Mouse (Mus musculus) forebrain, embryonic 14.5 days (tissue): ENCODE measurements around the gene Olfr1375. TPM values are rescaled to one million over a fixed set of nuclear protein-coding genes. Genes with fewer than 3 reads are reported as not detected.
"Not testable (repeated sequence)": the region's sequence is repeated elsewhere in the genome, so short reads cannot be mapped to it uniquely, and the experiment has no call there.

Source experiments
- ATAC-seq: fragments of 200-750 bp; cut with Nextera tagmentation; 2 replicates; pipeline ENCODE4 v1.8.0; 2017; ENCODE audit warnings: mild to moderate bottlenecking, moderate library complexity
- DNase-seq: peaks from one replicate; pipeline ENCODE4 v3.0.0-alpha.2; 2015; ENCODE audit warnings: low spot score
- H3K27ac ChIP-seq: fragments of 300-500 bp; sonication (generic); 2 replicates; pipeline ENCODE4 v1.5.1; 2014; ENCODE audit warnings: low read depth, mild to moderate bottlenecking, control low read depth, low read length, moderate library complexity
- H3K27me3 ChIP-seq: fragments of 300-500 bp; sonication (generic); replicated peaks from 2 replicates; pipeline ENCODE4 v1.6.1; 2014; ENCODE audit warnings: low read length, control low read depth, mixed read lengths; ENCODE audit not compliant: control insufficient read depth, insufficient read depth
- H3K36me3 ChIP-seq: fragments of 300-500 bp; sonication (generic); 2 replicates; pipeline ENCODE4 v1.6.1; 2014; ENCODE audit warnings: low read length, control low read depth; ENCODE audit not compliant: control insufficient read depth, insufficient read depth
- H3K4me1 ChIP-seq: fragments of 300-500 bp; sonication (generic); 2 replicates; pipeline ENCODE4 v1.6.1; 2014; ENCODE audit warnings: antibody characterized with exemption, low read length, control low read depth; ENCODE audit not compliant: control insufficient read depth, insufficient read depth
- H3K4me2 ChIP-seq: fragments of 300-500 bp; sonication (generic); 2 replicates; pipeline ENCODE4 v1.6.1; 2014; ENCODE audit warnings: mild to moderate bottlenecking, control low read depth, low read length
- H3K4me3 ChIP-seq: fragments of 300-500 bp; sonication (generic); 2 replicates; pipeline ENCODE4 v1.5.1; 2014; ENCODE audit warnings: low read depth, low read length, control low read depth
- H3K9ac ChIP-seq: fragments of 300-500 bp; sonication (generic); 2 replicates; pipeline ENCODE4 v1.6.1; 2014; ENCODE audit warnings: mild to moderate bottlenecking, low read length, control low read depth, moderate library complexity
- H3K9me3 ChIP-seq: fragments of 300-500 bp; sonication (generic); replicated peaks from 2 replicates; pipeline ENCODE4 v1.6.1; 2016; ENCODE audit warnings: low read length, control low read depth, mixed read lengths; ENCODE audit not compliant: control insufficient read depth
- WGBS: fragments of 180-500 bp; shearing (Covaris S2); extraction: QIAGEN DNeasy Blood & Tissue Kit; methylation state at CpG from one replicate; pipeline ENCODE4 v1.1.7; 2014; 5-methylcytosine and 5-hydroxymethylcytosine counted together
- polyA plus RNA-seq: library from polyadenylated mRNA; unstranded; fragments of >200 nt; fragmentation: Nextera tagmentation; extraction: Ambion mirVana; gene quantifications from 2 replicates; pipeline ENCODE4 v1.2.1, GENCODE M21; 2014

Olfr1375 gene
- polyA plus RNA-seq, 1 experiment from 2014 or later, result not detected

GRCm38 (mm10) chr11:51034141-51034540 is 13.8 kb upstream of the Olfr1375 start:
- H3K9ac ChIP-seq, H3K36me3 ChIP-seq, ATAC-seq, DNase-seq, H3K4me3 ChIP-seq, H3K4me2 ChIP-seq, H3K27ac ChIP-seq, H3K9me3 ChIP-seq, H3K4me1 ChIP-seq, H3K27me3 ChIP-seq: not testable (repeated sequence)

GRCm38 (mm10) chr11:51035951-51036350 is 12.0 kb upstream of the Olfr1375 start:
- H3K4me3 ChIP-seq, result no peak overlapping the region
- DNase-seq (no peak), ATAC-seq (no peak)
- no peaks in the 10 kb centered on the region for H3K9me3 ChIP-seq
- 95% methylated on average over 2 of the region's 2 CpGs for WGBS
- no peaks in the 10 kb centered on the region for H3K27me3 ChIP-seq
- H3K27ac ChIP-seq, result no peak overlapping the region
- no peak overlapping the region for H3K9ac ChIP-seq
- no peaks in the 10 kb centered on the region for H3K4me1 ChIP-seq
- no peak overlapping the region for H3K4me2 ChIP-seq
- H3K36me3 ChIP-seq, result no peaks in the 10 kb centered on the region

GRCm38 (mm10) chr11:51044776-51045175 is 3.1 kb upstream of the Olfr1375 start:
- not testable (repeated sequence) for DNase-seq, ATAC-seq, H3K9me3 ChIP-seq

GRCm38 (mm10) chr11:51051678-51052077 is 3.8 kb downstream of the Olfr1375 start:
- H3K36me3 ChIP-seq, result no peaks in the 10 kb centered on the region
- ATAC-seq, result no peak
- H3K9ac ChIP-seq, result no peak overlapping the region
- H3K4me3 ChIP-seq, result no peak overlapping the region
- no peak for DNase-seq
- H3K27ac ChIP-seq, result no peak overlapping the region
- WGBS, result 61% methylated on average over 2 of the region's 2 CpGs
- H3K4me1 ChIP-seq, result no peaks in the 10 kb centered on the region
- H3K4me2 ChIP-seq, result no peak overlapping the region
- H3K27me3 ChIP-seq, result no peaks in the 10 kb centered on the region
- H3K9me3 ChIP-seq, result no peaks in the 10 kb centered on the region

More at GRCm38 (mm10) chr11:51044776-51045175, 3.1 kb upstream of the Olfr1375 start:
- H3K27ac ChIP-seq, H3K36me3 ChIP-seq, H3K4me1 ChIP-seq, H3K9ac ChIP-seq, H3K27me3 ChIP-seq, H3K4me3 ChIP-seq, H3K4me2 ChIP-seq: not testable (repeated sequence)
- WGBS, result 83% methylated on average over 3 of the region's 3 CpGs

DNA sequence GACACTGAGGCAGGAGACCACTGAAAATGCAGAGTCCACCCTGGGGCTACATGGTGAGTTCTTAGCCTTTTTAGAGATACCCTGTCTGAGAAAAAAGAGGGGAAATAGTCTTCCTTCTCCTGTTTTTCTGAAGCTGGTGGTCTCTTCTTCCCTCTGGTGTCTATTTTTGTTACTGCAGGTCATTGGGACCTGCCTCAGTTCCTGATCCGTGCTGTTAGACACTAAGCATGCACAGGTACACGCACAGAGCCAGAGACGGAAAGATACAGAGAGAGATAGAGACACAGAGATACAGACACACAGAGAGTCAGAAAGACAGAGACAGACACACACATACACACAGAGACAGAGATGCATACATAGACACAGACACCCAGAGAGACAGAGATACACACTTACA is 5.3 kb downstream of the Olfr1375 start:
- no peak overlapping the region for H3K4me3 ChIP-seq
- H3K4me1 ChIP-seq, result no peaks in the 10 kb centered on the region
- no peak for ATAC-seq
- DNase-seq, result peak; percentile 37
- no peak overlapping the region for H3K9ac ChIP-seq
- no peaks in the 10 kb centered on the region for H3K9me3 ChIP-seq
- H3K4me2 ChIP-seq, result no peak overlapping the region
- H3K27ac ChIP-seq, result no peak overlapping the region
- H3K27me3 ChIP-seq, result no peaks in the 10 kb centered on the region
- no peaks in the 10 kb centered on the region for H3K36me3 ChIP-seq
- WGBS, result 54% methylated on average over 3 of the region's 3 CpGs

DNA sequence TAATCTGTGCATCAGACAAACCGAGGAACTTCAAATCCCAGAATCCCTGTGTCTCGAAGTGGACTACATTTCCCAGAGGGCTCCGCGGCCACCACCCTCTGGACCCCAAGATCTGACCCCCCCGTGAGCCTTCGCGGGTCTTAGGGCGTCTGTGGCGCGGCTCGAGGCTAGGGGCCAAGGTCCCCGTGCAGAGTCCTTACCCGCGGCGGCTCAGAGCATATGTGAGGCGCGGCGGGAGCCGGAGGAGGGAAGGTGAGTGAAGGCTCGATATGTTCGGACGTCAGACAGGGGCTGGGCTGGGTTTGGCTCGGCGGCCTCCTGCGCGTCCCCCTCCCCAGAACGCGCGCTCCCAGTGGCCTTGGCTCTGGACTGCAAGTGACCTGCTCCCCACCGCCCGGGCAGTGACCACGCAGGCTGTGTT is 11.3 kb downstream of the Olfr1375 start, which contains the start of gene Zfp354a:
Gene Zfp354a (plus strand): TSS at position 107 of the 421 bp plus-strand sequence.
- H3K4me2 ChIP-seq, result peak within 1 kb of the TSS; percentile 69
- peak within 1 kb of the TSS; percentile 78 for H3K9ac ChIP-seq
- H3K4me3 ChIP-seq, result peak within 1 kb of the TSS; percentile 61
- peaks cover 8% of the 10 kb centered on the region for H3K4me1 ChIP-seq
- no peak within 1 kb of the TSS for H3K27ac ChIP-seq
- no peaks in the 10 kb centered on the region for H3K27me3 ChIP-seq
- DNase-seq (peak; percentile 92), ATAC-seq (peak; percentile 90)
- H3K36me3 ChIP-seq, result 0 out of 2 replicates have a peak, but pooled peaks cover 12% of the 10 kb centered on the region
- no peaks in the 10 kb centered on the region for H3K9me3 ChIP-seq
- under 1% methylated on average over 32 of the region's 32 CpGs for WGBS

DNA sequence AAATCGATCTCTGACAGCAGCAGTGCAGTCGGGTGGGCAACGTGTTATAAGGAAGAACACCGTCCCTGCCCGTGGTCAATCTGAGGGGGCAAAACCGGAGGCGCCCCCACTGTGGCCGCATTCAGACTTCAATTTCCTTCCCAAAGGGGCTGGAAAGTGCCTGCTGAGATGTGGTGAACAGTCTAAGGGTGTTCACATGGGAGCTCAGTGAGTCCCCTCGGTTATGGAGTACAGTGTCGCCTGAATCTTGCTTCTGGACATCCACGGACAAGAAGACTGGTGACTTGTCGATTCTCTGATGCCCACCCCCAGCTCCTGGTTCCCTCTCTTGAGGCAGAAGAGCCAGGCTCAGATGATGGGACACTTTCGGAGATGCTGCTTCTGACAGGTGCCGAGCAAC is 11.7 kb downstream of the Olfr1375 start:
- Histone ChIP-seq H3K4me2 (peak overlapping the region; percentile 69), H3K4me1 (peaks cover 8% of the 10 kb centered on the region), H3K36me3 (0 out of 2 replicates have a peak, but pooled peaks cover 14% of the 10 kb centered on the region), H3K9me3 (no peaks in the 10 kb centered on the region), H3K4me3 (peak overlapping the region; percentile 61), H3K27ac (no peak overlapping the region), H3K9ac (peak overlapping the region; percentile 78), H3K27me3 (no peaks in the 10 kb centered on the region)
- no peak for DNase-seq
- no peak; the same call in 1 of the 2 replicates for ATAC-seq
- 15% methylated on average over 14 of the region's 14 CpGs for WGBS

DNA sequence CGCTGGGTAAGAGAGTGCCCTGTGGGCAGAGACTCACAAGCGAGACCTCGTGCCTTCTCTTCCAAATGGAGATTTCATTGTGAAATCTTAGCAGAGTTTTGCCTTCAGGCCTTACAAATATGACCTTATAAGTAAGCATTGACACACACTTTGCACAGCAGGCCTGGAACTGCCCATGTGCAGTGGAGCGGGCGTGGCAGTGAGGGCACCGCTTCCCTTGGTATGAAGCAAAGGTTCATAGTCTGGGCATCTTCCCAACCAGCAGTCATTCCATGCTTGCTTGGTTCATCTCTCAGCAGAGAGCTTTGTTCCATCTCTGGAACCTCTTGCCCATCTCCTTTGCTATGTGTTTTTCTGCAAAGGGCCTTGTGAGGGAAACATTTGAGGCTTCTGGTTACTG is 13.1 kb downstream of the Olfr1375 start:
- 98% methylated on average over 6 of the region's 6 CpGs for WGBS
- ATAC-seq (no peak), DNase-seq (no peak)
- Histone ChIP-seq H3K9me3 (no peaks in the 10 kb centered on the region), H3K4me2 (no peak overlapping the region), H3K27me3 (no peaks in the 10 kb centered on the region), H3K27ac (no peak overlapping the region), H3K4me3 (no peak overlapping the region), H3K4me1 (peaks cover 8% of the 10 kb centered on the region), H3K36me3 (peaks cover 20% of the 10 kb centered on the region; the same call in 1 of the 2 replicates), H3K9ac (no peak overlapping the region)

GRCm38 (mm10) chr11:51063276-51063675 is 15.4 kb downstream of the Olfr1375 start:
- H3K27me3 ChIP-seq, result no peaks in the 10 kb centered on the region
- H3K9me3 ChIP-seq, result no peaks in the 10 kb centered on the region
- no peak overlapping the region for H3K4me3 ChIP-seq
- peaks cover 31% of the 10 kb centered on the region for H3K36me3 ChIP-seq
- no peak overlapping the region for H3K27ac ChIP-seq
- H3K4me2 ChIP-seq, result no peak overlapping the region
- ATAC-seq, result no peak
- DNase-seq, result no peak
- 89% methylated on average over 7 of the region's 7 CpGs for WGBS
- no peak overlapping the region for H3K9ac ChIP-seq
- H3K4me1 ChIP-seq, result peaks cover 8% of the 10 kb centered on the region
